Mouse (Mus musculus): ENCODE results near the gene Ica1.

Ica1 gene

GRCm38 (mm10) chr6:8778296-8778649, at the start of gene Ica1:
TSS of gene Ica1 (minus strand) at chr6:8778488.
- DNase-seq (ENCODE audit: low spot score), result peak; percentile 43

- no peak for DNase-seq (ENCODE audit: low spot score)
These were observed 41.6 kb upstream of the Ica1 start for GRCm38 (mm10) chr6:8819866-8820265.

GRCm38 (mm10) chr6:8814332-8815002, 36.2 kb upstream of the Ica1 start:
- no peak for DNase-seq (ENCODE audit: low spot score)

- DNase-seq (ENCODE audit: low spot score), result no peak
These were observed 24.4 kb upstream of the Ica1 start for GRCm38 (mm10) chr6:8802561-8803150.

GRCm38 (mm10) chr6:8792385-8792784, 14.1 kb upstream of the Ica1 start:
- no peak for DNase-seq (ENCODE audit: low spot score)

- no peak for DNase-seq (ENCODE audit: low spot score)
These were observed 13.5 kb upstream of the Ica1 start for GRCm38 (mm10) chr6:8791781-8792180.

- no peak for DNase-seq (ENCODE audit: low spot score)
These were observed 2.3 kb upstream of the Ica1 start for GRCm38 (mm10) chr6:8780618-8781017.

GRCm38 (mm10) chr6:8777411-8778295, 635 bp downstream of the Ica1 start:
- peak; percentile 69 for DNase-seq (ENCODE audit: low spot score)

- no peak for DNase-seq (ENCODE audit: low spot score)
These were observed 6.7 kb downstream of the Ica1 start for GRCm38 (mm10) chr6:8771539-8771938.

GRCm38 (mm10) chr6:8770341-8770740, 7.9 kb downstream of the Ica1 start:
- DNase-seq (ENCODE audit: low spot score), result peak; percentile 44

GRCm38 (mm10) chr6:8769803-8770202, 8.5 kb downstream of the Ica1 start:
- no peak for DNase-seq (ENCODE audit: low spot score)

- peak; percentile 28 for DNase-seq (ENCODE audit: low spot score)
These were observed 11.6 kb downstream of the Ica1 start for GRCm38 (mm10) chr6:8766652-8767051.

- no peak for DNase-seq (ENCODE audit: low spot score)
These were observed 12.5 kb downstream of the Ica1 start for GRCm38 (mm10) chr6:8765801-8766200.

GRCm38 (mm10) chr6:8765064-8765463, 13.2 kb downstream of the Ica1 start:
- no peak for DNase-seq (ENCODE audit: low spot score)

- no peak for DNase-seq (ENCODE audit: low spot score)
These were observed 17.5 kb downstream of the Ica1 start for GRCm38 (mm10) chr6:8760708-8761294.

GRCm38 (mm10) chr6:8759901-8760300, 18.4 kb downstream of the Ica1 start:
- peak; percentile 43 for DNase-seq (ENCODE audit: low spot score)

- DNase-seq (ENCODE audit: low spot score), result no peak
These were observed 22.5 kb downstream of the Ica1 start for GRCm38 (mm10) chr6:8755760-8756276.

GRCm38 (mm10) chr6:8754486-8754885, 23.8 kb downstream of the Ica1 start:
- no peak for DNase-seq (ENCODE audit: low spot score)

- DNase-seq (ENCODE audit: low spot score), result no peak
These were observed 24.6 kb downstream of the Ica1 start for GRCm38 (mm10) chr6:8753723-8754036.

GRCm38 (mm10) chr6:8752984-8753722, 25.1 kb downstream of the Ica1 start:
- DNase-seq (ENCODE audit: low spot score), result peak; percentile 83

GRCm38 (mm10) chr6:8744886-8745285, 33.4 kb downstream of the Ica1 start:
- DNase-seq (ENCODE audit: low spot score), result no peak

GRCm38 (mm10) chr6:8744273-8744785, 34.0 kb downstream of the Ica1 start:
- DNase-seq (ENCODE audit: low spot score), result no peak
